Mouse (Mus musculus) C2C12 (cell line): ENCODE measurements around the gene Vps36. TPM values are rescaled to one million over a fixed set of nuclear protein-coding genes. Genes with fewer than 3 reads are reported as not detected.

ENCODE experiments used
- H3K27me3 ChIP-seq: one replicate; pipeline ENCODE4 v1.6.1; 2011; ENCODE audit not compliant: control insufficient read depth, insufficient read depth, insufficient read length
- H3K36me3 ChIP-seq: one replicate; pipeline ENCODE4 v1.6.1; 2011; ENCODE audit not compliant: control insufficient read depth, insufficient read depth
- H3K4me3 ChIP-seq: one replicate; pipeline ENCODE4 v1.5.1; 2011; ENCODE audit warnings: mild to moderate bottlenecking, control low read depth; ENCODE audit not compliant: poor library complexity, insufficient read depth, severe bottlenecking
- H3K79me2 ChIP-seq: one replicate; pipeline ENCODE4 v1.6.1; 2011; ENCODE audit not compliant: control insufficient read depth, insufficient read depth
- H3K79me3 ChIP-seq: one replicate; pipeline ENCODE4 v1.6.1; 2011; ENCODE audit warnings: low read depth, control low read depth
- H3ac ChIP-seq: one replicate; pipeline ENCODE3; 2011; ENCODE audit warnings: low read depth; ENCODE audit not compliant: control insufficient read depth, insufficient read length
- CEBPB ChIP-seq: IDR thresholded peaks from one replicate; pipeline ENCODE4 v1.6.1; 2011; ENCODE audit warnings: low read depth, mild to moderate bottlenecking, control low read depth, moderate library complexity
- CTCF ChIP-seq: IDR thresholded peaks from one replicate; pipeline ENCODE4 v1.5.1; 2011; ENCODE audit not compliant: control insufficient read depth, insufficient read depth, insufficient read length
- FOSL1 ChIP-seq: IDR thresholded peaks from one replicate; pipeline ENCODE4 v1.8.0; 2011; ENCODE audit warnings: mild to moderate bottlenecking, low read length; ENCODE audit not compliant: poor library complexity, insufficient read depth, severe bottlenecking
- MAX ChIP-seq: IDR thresholded peaks from one replicate; pipeline ENCODE4 v1.6.1; 2011; ENCODE audit warnings: mild to moderate bottlenecking, control low read depth
- MYOD1 ChIP-seq: IDR thresholded peaks from one replicate; pipeline ENCODE4 v1.6.1; 2011; ENCODE audit warnings: low read depth; ENCODE audit not compliant: control insufficient read depth, insufficient read length
- MYOG ChIP-seq: IDR thresholded peaks from one replicate; pipeline ENCODE4 v1.6.1; 2011; ENCODE audit not compliant: control insufficient read depth, insufficient read length; ENCODE audit errors: extremely low read depth
- USF1 ChIP-seq: IDR thresholded peaks from one replicate; pipeline ENCODE4 v1.6.1; 2011; ENCODE audit warnings: low read depth, mild to moderate bottlenecking, control low read depth, moderate library complexity
- polyA plus RNA-seq: library from polyadenylated mRNA; unstranded; fragments of >200 nt; fragmentation: generic; extraction: Trizol; gene quantifications from one replicate; pipeline ENCODE4 v1.2.1, GENCODE M21; 2012; ENCODE audit warnings: missing spikeins

The Vps36 gene
- polyA plus RNA-seq, 1 experiment: 22.9 TPM

GRCm38 (mm10) chr8:22264787-22265186 is 72.2 kb downstream of the Vps36 start:
- no peaks in the 10 kb centered on the region for H3K79me3 ChIP-seq
- H3K4me3 ChIP-seq: no peak overlapping the region
- no peak for TF ChIP-seq CTCF
- TF ChIP-seq CEBPB: no peak
- no peak for TF ChIP-seq FOSL1
- TF ChIP-seq USF1: no peak
- H3K27me3 ChIP-seq: peaks cover 5% of the 10 kb centered on the region
- H3K36me3 ChIP-seq: no peaks in the 10 kb centered on the region
- H3K79me2 ChIP-seq: no peaks in the 10 kb centered on the region
- H3ac ChIP-seq: no peak overlapping the region

- Histone ChIP-seq H3K79me3 (no peaks in the 10 kb centered on the region), H3K79me2 (no peaks in the 10 kb centered on the region), H3K4me3 (no peak overlapping the region), H3K27me3 (peaks cover 5% of the 10 kb centered on the region), H3K36me3 (no peaks in the 10 kb centered on the region), H3ac (no peak overlapping the region)
- TF ChIP-seq MAX (no peak), MYOD1 (no peak), MYOG (no peak), FOSL1 (no peak), CEBPB (no peak), USF1 (no peak), CTCF (no peak)
Measured at GRCm38 (mm10) chr8:22265194-22265593, 72.6 kb downstream of the Vps36 start.

- H3K36me3 ChIP-seq: no peaks in the 10 kb centered on the region
- no peaks in the 10 kb centered on the region for H3K27me3 ChIP-seq
Measured at GRCm38 (mm10) chr8:22266809-22267208, 74.2 kb downstream of the Vps36 start.

More at GRCm38 (mm10) chr8:22266809-22267208, 74.2 kb downstream of the Vps36 start:
- Histone ChIP-seq H3K79me3 (no peaks in the 10 kb centered on the region), H3K79me2 (no peaks in the 10 kb centered on the region), H3ac (no peak overlapping the region), H3K4me3 (no peak overlapping the region)
- TF ChIP-seq USF1 (no peak), MYOG (no peak), CEBPB (no peak), FOSL1 (no peak), CTCF (no peak), MYOD1 (no peak), MAX (no peak)

Other genes with a start within 250 kb of the Vps36 start
- not detected for gene Defb13, start 246.0 kb upstream of the Vps36 start, polyA plus RNA-seq
- gene Fam90a1a, start 234.1 kb upstream of the Vps36 start, polyA plus RNA-seq: not detected
- gene Ccdc70, start 223.0 kb upstream of the Vps36 start, polyA plus RNA-seq: not detected
- 0.04 TPM for gene Atp7b, start 132.5 kb upstream of the Vps36 start, polyA plus RNA-seq
- 3.1 TPM for gene Alg11, start 132.1 kb upstream of the Vps36 start, polyA plus RNA-seq
- gene Nek5, start 67.8 kb upstream of the Vps36 start, polyA plus RNA-seq: not detected
- gene Nek3, start 26.4 kb upstream of the Vps36 start, polyA plus RNA-seq: 1.4 TPM
- gene Ckap2, start 7.0 kb upstream of the Vps36 start, polyA plus RNA-seq: 21.3 TPM
- 0.04 TPM for gene Thsd1, start 34.5 kb downstream of the Vps36 start, polyA plus RNA-seq
- gene Tpte, start 90.6 kb downstream of the Vps36 start, polyA plus RNA-seq: not detected
- 3.4 TPM for gene Slc25a15, start 205.8 kb downstream of the Vps36 start, polyA plus RNA-seq
- 15.8 TPM for gene Mrps31, start 218.6 kb downstream of the Vps36 start, polyA plus RNA-seq